Mouse (Mus musculus): Measurements from ENCODE around the gene Hs3st6. TPM values are rescaled to one million over a fixed set of nuclear protein-coding genes. Genes with fewer than 3 reads are reported as not detected.
A peak's percentile ranks its signal among the peaks of the same experiment; 100 is the strongest.

The Hs3st6 gene
- polyA plus RNA-seq, 1 experiment, result not detected

DNA sequence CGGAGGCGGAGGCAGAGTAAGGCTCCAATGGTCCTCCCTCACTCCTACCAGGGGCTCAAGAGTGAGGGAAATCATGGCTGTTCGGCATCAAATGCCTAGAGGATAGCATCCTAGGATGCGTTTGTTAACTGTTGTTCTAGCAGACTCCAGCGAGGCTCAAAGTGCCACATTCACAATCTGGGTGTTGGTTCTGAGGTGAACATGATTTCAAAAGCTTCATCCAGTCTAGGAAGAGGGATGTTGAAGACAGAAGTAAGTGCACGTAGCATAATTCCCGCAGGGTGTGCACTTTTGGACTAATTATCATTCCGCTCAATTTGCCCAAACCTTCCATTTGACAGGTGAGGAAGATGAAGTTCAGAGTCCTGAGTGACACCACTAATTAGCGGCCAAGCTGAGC, 45.4 kb downstream of the Hs3st6 start:
- TF ChIP-seq FLI1 (IDR thresholded peaks at IDR 0.05; ENCODE audit: low read length) (no peak), GATA1 (IDR thresholded peaks at IDR 0.05; ENCODE audit: borderline replicate concordance, low read length) (no peak)
- Histone ChIP-seq H3K4me1 (peaks cover 10% of the 10 kb centered on the region), H3K9me3 (no peaks in the 10 kb centered on the region), H3K4me3 (replicated peaks) (no peak overlapping the region), H3K36me3 (replicated peaks; ENCODE audit: low read length) (no peaks in the 10 kb centered on the region), H3K27me3 (replicated peaks) (peaks cover 26% of the 10 kb centered on the region)

DNA sequence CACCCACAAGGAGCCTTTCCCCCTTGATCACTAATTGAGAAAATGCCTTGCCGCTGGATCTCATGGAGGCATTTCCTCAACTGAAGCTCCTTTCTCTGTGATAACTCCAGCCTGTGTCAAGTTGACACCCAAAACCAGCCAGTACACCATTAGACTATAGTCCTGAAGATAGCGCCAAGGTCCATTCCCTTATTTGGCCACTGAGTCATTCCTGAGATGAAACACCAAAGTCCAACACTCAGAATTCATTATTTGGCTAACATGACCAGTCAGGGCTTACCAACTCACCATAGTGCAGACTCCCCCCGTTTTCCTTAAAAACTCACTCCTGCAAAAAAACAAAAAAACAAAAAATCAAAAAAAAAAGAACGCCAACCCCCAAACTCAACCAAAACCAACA, 46.7 kb downstream of the Hs3st6 start:
- H3K9me3 ChIP-seq, result no peaks in the 10 kb centered on the region
- peaks cover 21% of the 10 kb centered on the region for H3K4me1 ChIP-seq
- TF ChIP-seq FLI1 (IDR thresholded peaks at IDR 0.05; ENCODE audit: low read length) (no peak), GATA1 (IDR thresholded peaks at IDR 0.05; ENCODE audit: borderline replicate concordance, low read length) (no peak)
- no peaks in the 10 kb centered on the region for H3K36me3 ChIP-seq (replicated peaks; ENCODE audit: low read length)
- H3K27me3 ChIP-seq (replicated peaks), result peaks cover 26% of the 10 kb centered on the region
- H3K4me3 ChIP-seq (replicated peaks), result no peak overlapping the region

GRCm38 (mm10) chr17:24800524-24800923, 47.7 kb downstream of the Hs3st6 start:
- H3K9me3 ChIP-seq, result no peaks in the 10 kb centered on the region
- no peak for TF ChIP-seq FLI1 (IDR thresholded peaks at IDR 0.05; ENCODE audit: low read length)
- TF ChIP-seq GATA1 (IDR thresholded peaks at IDR 0.05; ENCODE audit: borderline replicate concordance, low read length), result no peak
- H3K4me1 ChIP-seq, result peaks cover 27% of the 10 kb centered on the region
- H3K36me3 ChIP-seq (replicated peaks; ENCODE audit: low read length), result no peaks in the 10 kb centered on the region
- no peak overlapping the region for H3K4me3 ChIP-seq (replicated peaks)
- peaks cover 29% of the 10 kb centered on the region for H3K27me3 ChIP-seq (replicated peaks)

DNA sequence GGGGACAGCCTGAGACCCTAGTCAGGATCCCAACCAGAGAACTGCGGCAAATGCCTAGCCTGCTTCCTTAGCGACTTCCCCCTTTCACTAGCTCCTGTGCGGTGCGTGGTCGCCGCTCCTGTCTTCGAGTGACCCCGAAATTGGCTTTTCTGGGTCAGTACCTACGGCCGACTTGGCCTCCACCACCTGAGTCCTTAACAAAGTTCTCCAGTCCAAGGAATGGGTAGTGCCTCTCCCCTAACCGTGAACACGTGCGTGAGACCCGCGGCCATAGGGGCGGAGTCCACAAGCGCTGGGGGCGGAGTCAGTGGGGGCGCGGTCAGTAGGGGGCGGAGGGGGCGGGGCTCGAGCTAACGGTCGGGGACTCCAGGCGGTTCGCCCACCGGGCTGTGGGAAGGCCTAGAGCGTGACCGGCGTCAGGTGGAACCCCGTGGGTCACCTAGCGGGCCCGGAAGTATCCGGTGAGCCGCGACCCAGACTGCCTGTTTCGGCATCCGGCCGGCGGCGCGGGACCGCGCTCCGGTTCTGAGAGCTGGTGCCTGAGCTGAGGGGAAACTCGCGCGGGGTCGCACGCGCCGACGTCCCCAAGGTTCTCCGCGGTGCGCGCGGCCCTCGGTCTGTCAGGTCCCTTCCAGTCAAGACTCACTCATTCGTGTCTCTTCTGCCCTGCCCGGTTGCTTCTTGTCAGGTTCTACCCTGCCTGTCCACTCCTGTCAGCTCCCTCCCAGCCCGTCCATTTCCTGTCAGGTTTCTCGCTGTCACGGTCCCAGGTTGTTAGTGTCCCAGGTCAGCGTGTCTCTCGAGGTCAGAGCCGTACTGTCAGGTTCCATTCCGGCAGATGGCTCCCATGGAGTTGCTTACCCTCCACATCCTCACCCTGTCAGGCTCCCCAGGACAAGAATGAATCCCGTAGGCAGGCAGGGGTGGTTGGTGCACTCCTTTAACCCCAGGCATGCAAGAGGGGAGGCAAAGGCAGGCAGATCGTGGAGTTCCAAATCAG, 51.5 kb downstream of the Hs3st6 start, which contains the start of gene Meiob:
Gene Meiob, plus strand, starts transcription at position 338 of the 1,000 bp plus-strand sequence.
- peaks cover 21% of the 10 kb centered on the region for H3K4me1 ChIP-seq
- TF ChIP-seq FLI1 (IDR thresholded peaks at IDR 0.05; ENCODE audit: low read length) (no peak), GATA1 (IDR thresholded peaks at IDR 0.05; ENCODE audit: borderline replicate concordance, low read length) (no peak)

More for the DNA sequence above, 51.5 kb downstream of the Hs3st6 start, which contains the start of gene Meiob:
- peaks cover 41% of the 10 kb centered on the region for H3K27me3 ChIP-seq (replicated peaks)
- peak within 1 kb of the TSS; percentile 95 for H3K4me3 ChIP-seq (replicated peaks)
- no peaks in the 10 kb centered on the region for H3K36me3 ChIP-seq (replicated peaks; ENCODE audit: low read length)
- H3K9me3 ChIP-seq, result no peaks in the 10 kb centered on the region

Other genes with a start within 250 kb of the Hs3st6 start
- 122 and 123 TPM in 2 replicates for gene Traf7, start 225.1 kb upstream of the Hs3st6 start, polyA plus RNA-seq (2012; ENCODE audit: insufficient read depth, low replicate concordance)
- gene Rab26, start 218.8 kb upstream of the Hs3st6 start, polyA plus RNA-seq (2012; ENCODE audit: insufficient read depth, low replicate concordance), result not detected in 2 replicates
- gene Pkd1, start 203.2 kb upstream of the Hs3st6 start, polyA plus RNA-seq (2012; ENCODE audit: insufficient read depth, low replicate concordance), result 3.5 and 5.6 TPM in 2 replicates
- 26.7 and 30.6 TPM in 2 replicates for gene Tsc2, start 120.4 kb upstream of the Hs3st6 start, polyA plus RNA-seq (2012; ENCODE audit: insufficient read depth, low replicate concordance)
- 8.2 TPM in 1 of 2 replicates, not detected in the other for gene Nthl1, start 120.3 kb upstream of the Hs3st6 start, polyA plus RNA-seq (2012; ENCODE audit: insufficient read depth, low replicate concordance)
- gene Slc9a3r2, start 102.7 kb upstream of the Hs3st6 start, polyA plus RNA-seq (2012; ENCODE audit: insufficient read depth, low replicate concordance), result 0.85 TPM in 1 of 2 replicates, not detected in the other
- 1.1 TPM in 1 of 2 replicates, not detected in the other for gene Npw, start 94.5 kb upstream of the Hs3st6 start, polyA plus RNA-seq (2012; ENCODE audit: insufficient read depth, low replicate concordance)
- 45.3 and 55.8 TPM in 2 replicates for gene Zfp598, start 83.3 kb upstream of the Hs3st6 start, polyA plus RNA-seq (2012; ENCODE audit: insufficient read depth, low replicate concordance)
- 0.04 TPM in 1 of 2 replicates, not detected in the other for gene Syngr3, start 63.0 kb upstream of the Hs3st6 start, polyA plus RNA-seq (2012; ENCODE audit: insufficient read depth, low replicate concordance)
- 47.3 and 53.9 TPM in 2 replicates for gene Gfer, start 56.8 kb upstream of the Hs3st6 start, polyA plus RNA-seq (2012; ENCODE audit: insufficient read depth, low replicate concordance)
- gene Noxo1, start 56.8 kb upstream of the Hs3st6 start, polyA plus RNA-seq (2012; ENCODE audit: insufficient read depth, low replicate concordance), result 1.5 and 2.1 TPM in 2 replicates
- gene Tbl3, start 45.3 kb upstream of the Hs3st6 start, polyA plus RNA-seq (2012; ENCODE audit: insufficient read depth, low replicate concordance), result 16.6 and 17.1 TPM in 2 replicates
- 0.74 TPM in 1 of 2 replicates, not detected in the other for gene Rnf151, start 34.9 kb upstream of the Hs3st6 start, polyA plus RNA-seq (2012; ENCODE audit: insufficient read depth, low replicate concordance)
- gene Rps2, start 34.9 kb upstream of the Hs3st6 start, polyA plus RNA-seq (2012; ENCODE audit: insufficient read depth, low replicate concordance), result 653 and 1,069 TPM in 2 replicates
- gene Ndufb10, start 28.5 kb upstream of the Hs3st6 start, polyA plus RNA-seq (2012; ENCODE audit: insufficient read depth, low replicate concordance), result 519 and 729 TPM in 2 replicates
- gene Rpl3l, start 25.2 kb upstream of the Hs3st6 start, polyA plus RNA-seq (2012; ENCODE audit: insufficient read depth, low replicate concordance), result 0.35 TPM in 1 of 2 replicates, not detected in the other
- gene Msrb1, start 16.3 kb upstream of the Hs3st6 start, polyA plus RNA-seq (2012; ENCODE audit: insufficient read depth, low replicate concordance), result 19.0 and 40.5 TPM in 2 replicates
- gene Meiob, start 51.3 kb downstream of the Hs3st6 start, polyA plus RNA-seq (2012; ENCODE audit: insufficient read depth, low replicate concordance), result not detected in 2 replicates
- gene Hagh, start 87.2 kb downstream of the Hs3st6 start, polyA plus RNA-seq (2012; ENCODE audit: insufficient read depth, low replicate concordance), result 7.5 and 29.1 TPM in 2 replicates
- 2.0 and 2.8 TPM in 2 replicates for gene Fahd1, start 97.4 kb downstream of the Hs3st6 start, polyA plus RNA-seq (2012; ENCODE audit: insufficient read depth, low replicate concordance)
- gene Igfals, start 113.0 kb downstream of the Hs3st6 start, polyA plus RNA-seq (2012; ENCODE audit: insufficient read depth, low replicate concordance), result 0.25 TPM in 1 of 2 replicates, not detected in the other
- 58.9 and 67.0 TPM in 2 replicates for gene Nubp2, start 133.4 kb downstream of the Hs3st6 start, polyA plus RNA-seq (2012; ENCODE audit: insufficient read depth, low replicate concordance)
- 18.7 and 57.4 TPM in 2 replicates for gene Spsb3, start 133.7 kb downstream of the Hs3st6 start, polyA plus RNA-seq (2012; ENCODE audit: insufficient read depth, low replicate concordance)
- 5.8 and 10.0 TPM in 2 replicates for gene Eme2, start 142.1 kb downstream of the Hs3st6 start, polyA plus RNA-seq (2012; ENCODE audit: insufficient read depth, low replicate concordance)
- gene Mrps34, start 142.1 kb downstream of the Hs3st6 start, polyA plus RNA-seq (2012; ENCODE audit: insufficient read depth, low replicate concordance), result 75.3 and 168 TPM in 2 replicates
- gene Nme3, start 143.5 kb downstream of the Hs3st6 start, polyA plus RNA-seq (2012; ENCODE audit: insufficient read depth, low replicate concordance), result 18.4 TPM in 1 of 2 replicates, not detected in the other
- gene Mapk8ip3, start 184.0 kb downstream of the Hs3st6 start, polyA plus RNA-seq (2012; ENCODE audit: insufficient read depth, low replicate concordance), result 20.5 and 36.6 TPM in 2 replicates
- gene Jpt2, start 207.7 kb downstream of the Hs3st6 start, polyA plus RNA-seq (2012; ENCODE audit: insufficient read depth, low replicate concordance), result 3.5 and 8.6 TPM in 2 replicates